Mouse (Mus musculus): Measurements from ENCODE around the gene Ccdc103.

GRCm38 (mm10) chr11:102930672-102931071 is 49.7 kb downstream of the Ccdc103 start:
- TF ChIP-seq CTCF (IDR thresholded peaks at IDR 0.05; ENCODE audit: extremely low read depth, insufficient read depth, insufficient read length, insufficient replicate concordance) (no peak), POLR2A (IDR thresholded peaks at IDR 0.05; ENCODE audit: low read depth, low read length) (no peak)
